Mouse (Mus musculus): ENCODE results near the gene Ankrd44. TPM values are rescaled to one million over a fixed set of nuclear protein-coding genes. Genes with fewer than 3 reads are reported as not detected.

The Ankrd44 gene
- polyA plus RNA-seq, 1 experiment = 73.9 TPM

DNA sequence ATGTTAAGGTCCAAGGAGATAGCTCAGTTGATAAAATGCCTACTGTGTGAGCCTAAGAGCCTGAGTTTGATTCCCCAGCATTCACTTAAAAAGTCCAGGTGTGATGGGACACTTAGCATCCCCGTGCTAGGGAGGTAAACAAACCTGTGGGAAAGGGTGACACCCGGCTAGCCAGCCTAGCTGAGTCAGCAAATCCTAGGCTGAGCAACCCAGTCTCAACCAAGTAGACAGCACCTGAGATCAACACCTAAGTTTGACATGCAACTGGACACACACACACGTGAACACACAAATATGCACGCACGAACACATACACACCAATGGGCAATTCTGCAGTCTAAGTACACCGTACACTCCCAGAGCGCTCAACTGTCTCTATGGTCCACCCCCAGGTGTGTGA is 69.7 kb downstream of the Ankrd44 start:
- H3K27ac ChIP-seq (ENCODE audit: insufficient read depth, low read depth, low read length) = no peak overlapping the region
- TF ChIP-seq CTCF (IDR thresholded peaks at IDR 0.05; ENCODE audit: low read depth, low read length) (no peak), POLR2A (IDR thresholded peaks at IDR 0.05; ENCODE audit: borderline replicate concordance, low read depth, low read length) (no peak)
- no peak overlapping the region for H3K4me3 ChIP-seq (ENCODE audit: insufficient read depth, low read length)
- H3K4me1 ChIP-seq (ENCODE audit: control insufficient read depth, insufficient read depth, low read length) = no peaks in the 10 kb centered on the region; the same call in 1 of the 2 replicates

DNA sequence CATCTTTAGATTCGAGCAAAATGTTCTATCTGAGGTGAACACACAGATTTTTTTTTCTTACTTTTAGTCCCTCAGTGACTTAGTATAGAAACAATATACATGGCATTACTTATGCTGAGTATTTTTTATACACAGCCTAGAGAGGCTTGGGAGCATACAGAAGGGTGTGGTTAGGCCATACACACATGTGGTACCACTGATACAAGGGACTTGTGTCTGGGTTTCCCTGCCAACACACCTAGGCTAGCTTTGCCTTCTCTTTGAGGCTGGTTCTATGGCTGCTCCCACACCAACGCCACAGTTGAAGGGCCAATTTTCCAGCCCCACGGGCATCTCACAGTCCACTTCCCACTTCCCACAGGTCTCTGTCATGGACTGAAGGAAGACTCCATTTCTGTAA is 70.2 kb downstream of the Ankrd44 start:
- Histone ChIP-seq H3K27ac (ENCODE audit: insufficient read depth, low read depth, low read length) (no peak overlapping the region), H3K4me3 (ENCODE audit: insufficient read depth, low read length) (no peak overlapping the region), H3K4me1 (ENCODE audit: control insufficient read depth, insufficient read depth, low read length) (no peaks in the 10 kb centered on the region; the same call in 1 of the 2 replicates)
- TF ChIP-seq CTCF (IDR thresholded peaks at IDR 0.05; ENCODE audit: low read depth, low read length) (no peak), POLR2A (IDR thresholded peaks at IDR 0.05; ENCODE audit: borderline replicate concordance, low read depth, low read length) (no peak)

DNA sequence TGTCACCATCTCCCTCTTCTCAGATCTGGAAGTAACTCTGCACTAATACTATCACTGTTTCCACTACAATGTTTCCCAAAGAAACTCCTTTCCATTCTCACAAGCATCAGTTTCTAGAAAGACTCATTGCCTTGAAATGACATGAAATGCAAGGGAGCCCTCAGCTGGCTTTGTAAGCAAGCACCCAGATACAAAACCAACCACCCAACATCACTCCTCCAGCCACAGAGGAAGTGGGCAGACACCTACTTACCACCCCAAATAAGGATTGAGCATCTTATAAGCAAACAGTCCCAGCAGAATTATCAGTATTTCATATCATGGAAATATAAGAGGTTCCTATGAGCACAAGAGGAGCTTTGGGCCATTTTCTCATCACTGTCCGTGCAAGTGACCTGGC is 71.8 kb downstream of the Ankrd44 start:
- Histone ChIP-seq H3K4me1 (ENCODE audit: control insufficient read depth, insufficient read depth, low read length) (no peaks in the 10 kb centered on the region), H3K27ac (ENCODE audit: insufficient read depth, low read depth, low read length) (no peak overlapping the region), H3K4me3 (ENCODE audit: insufficient read depth, low read length) (no peak overlapping the region)
- TF ChIP-seq CTCF (IDR thresholded peaks at IDR 0.05; ENCODE audit: low read depth, low read length) (no peak), POLR2A (IDR thresholded peaks at IDR 0.05; ENCODE audit: borderline replicate concordance, low read depth, low read length) (no peak)

DNA sequence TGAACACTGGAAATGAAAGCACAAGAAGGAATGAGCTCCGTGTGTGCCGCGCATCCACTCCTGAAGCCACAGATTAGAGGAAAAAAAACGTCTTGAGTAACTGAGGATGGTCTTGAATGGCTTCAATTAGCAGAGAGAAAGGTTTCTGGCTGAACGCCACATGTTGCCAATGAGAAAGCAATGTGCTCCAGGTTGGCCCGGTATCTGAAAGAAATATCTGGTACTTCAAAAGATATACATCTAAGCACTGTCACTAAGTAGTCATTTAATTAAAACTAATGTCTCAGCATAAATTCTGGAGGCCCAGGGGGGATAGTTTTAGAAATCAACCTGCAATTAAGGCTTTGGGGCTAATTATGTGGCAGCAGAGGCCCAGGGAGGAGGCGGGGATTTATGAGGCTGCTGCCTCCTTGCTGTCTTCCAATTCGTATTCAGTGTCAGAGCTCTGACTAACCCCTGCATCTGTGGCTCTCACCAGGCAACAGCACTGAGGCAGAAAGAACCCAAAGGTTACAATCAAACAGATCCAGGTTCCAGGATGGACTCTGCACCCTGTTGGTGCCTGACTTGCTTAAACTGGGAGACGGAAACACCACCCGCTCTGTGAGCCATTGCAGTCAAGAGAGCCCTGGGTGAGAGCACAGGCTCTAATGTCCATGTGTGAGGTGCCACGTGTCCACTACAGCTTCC is 72.7 kb downstream of the Ankrd44 start:
- Histone ChIP-seq H3K27ac (ENCODE audit: insufficient read depth, low read depth, low read length) (no peak overlapping the region), H3K4me3 (ENCODE audit: insufficient read depth, low read length) (no peak overlapping the region), H3K4me1 (ENCODE audit: control insufficient read depth, insufficient read depth, low read length) (no peaks in the 10 kb centered on the region)
- TF ChIP-seq POLR2A (IDR thresholded peaks at IDR 0.05; ENCODE audit: borderline replicate concordance, low read depth, low read length) (no peak), CTCF (IDR thresholded peaks at IDR 0.05; ENCODE audit: low read depth, low read length) (no peak)

DNA sequence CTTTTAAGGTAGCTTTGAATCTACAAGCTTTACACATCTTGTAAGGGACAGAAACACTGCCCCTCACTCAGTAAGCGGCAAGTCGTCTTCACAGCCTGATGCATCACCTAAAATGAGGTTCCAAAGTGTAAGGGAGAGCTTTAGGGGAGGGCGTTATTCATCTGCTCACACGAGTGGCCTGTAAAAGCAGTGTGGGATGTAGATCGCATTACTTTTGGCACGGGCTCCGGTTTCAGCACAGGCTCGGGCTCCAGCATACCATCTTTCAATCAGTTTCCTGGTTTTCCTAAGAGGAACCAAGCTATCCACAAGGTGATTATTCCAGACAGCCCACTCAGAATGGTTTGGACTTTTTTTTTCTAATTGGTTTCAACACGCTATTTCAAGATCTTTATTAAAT is 74.6 kb downstream of the Ankrd44 start:
- Histone ChIP-seq H3K4me1 (ENCODE audit: control insufficient read depth, insufficient read depth, low read length) (peaks cover 10% of the 10 kb centered on the region), H3K4me3 (ENCODE audit: insufficient read depth, low read length) (no peak overlapping the region), H3K27ac (ENCODE audit: insufficient read depth, low read depth, low read length) (no peak overlapping the region)
- no peak for TF ChIP-seq CTCF (IDR thresholded peaks at IDR 0.05; ENCODE audit: low read depth, low read length)
- no peak for TF ChIP-seq POLR2A (IDR thresholded peaks at IDR 0.05; ENCODE audit: borderline replicate concordance, low read depth, low read length)

GRCm38 (mm10) chr1:54850077-54850476 is 76.1 kb downstream of the Ankrd44 start:
- H3K4me1 ChIP-seq (ENCODE audit: control insufficient read depth, insufficient read depth, low read length) = peaks cover 17% of the 10 kb centered on the region
- TF ChIP-seq POLR2A (IDR thresholded peaks at IDR 0.05; ENCODE audit: borderline replicate concordance, low read depth, low read length) (no peak), CTCF (IDR thresholded peaks at IDR 0.05; ENCODE audit: low read depth, low read length) (no peak)
- H3K4me3 ChIP-seq (ENCODE audit: insufficient read depth, low read length) = no peak overlapping the region
- no peak overlapping the region for H3K27ac ChIP-seq (ENCODE audit: insufficient read depth, low read depth, low read length)

- no peak for TF ChIP-seq CTCF (IDR thresholded peaks at IDR 0.05; ENCODE audit: low read depth, low read length)
- TF ChIP-seq POLR2A (IDR thresholded peaks at IDR 0.05; ENCODE audit: borderline replicate concordance, low read depth, low read length) = no peak
- Histone ChIP-seq H3K27ac (ENCODE audit: insufficient read depth, low read depth, low read length) (no peak overlapping the region), H3K4me1 (ENCODE audit: control insufficient read depth, insufficient read depth, low read length) (peaks cover 31% of the 10 kb centered on the region)
Observed at GRCm38 (mm10) chr1:54847238-54847637, 78.9 kb downstream of the Ankrd44 start.

DNA sequence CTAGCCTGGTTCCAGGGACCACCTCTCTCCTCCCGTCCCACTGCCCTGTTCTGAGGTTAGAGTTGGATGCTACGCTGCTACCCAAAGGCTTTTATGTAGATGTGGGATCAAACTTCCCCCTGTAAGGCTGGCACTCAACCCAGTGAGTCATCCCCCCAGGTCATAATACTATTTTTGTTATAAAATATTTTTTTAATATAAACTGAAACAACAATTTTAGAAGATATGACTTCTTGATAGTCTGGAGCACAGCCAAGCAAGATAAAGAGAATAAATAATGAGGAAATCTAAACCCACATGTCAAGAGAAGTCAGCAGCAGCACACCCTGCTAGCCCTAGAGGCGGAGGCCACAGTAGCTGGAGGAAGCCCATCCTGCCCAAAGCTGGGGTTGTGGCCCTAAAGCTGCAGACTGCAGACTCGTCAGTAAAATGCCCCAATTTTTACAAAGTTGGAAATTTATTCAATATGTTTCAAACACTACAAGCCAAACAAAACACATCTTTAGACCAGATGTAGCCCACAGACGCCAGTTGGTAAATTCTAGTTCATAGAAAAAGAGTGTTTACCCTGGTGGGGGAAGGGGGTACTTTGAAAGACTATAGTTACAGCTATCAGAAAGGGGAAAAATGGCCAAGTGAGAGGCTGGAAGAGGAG is 79.7 kb downstream of the Ankrd44 start:
- no peak for TF ChIP-seq CTCF (IDR thresholded peaks at IDR 0.05; ENCODE audit: low read depth, low read length)
- H3K4me1 ChIP-seq (ENCODE audit: control insufficient read depth, insufficient read depth, low read length) = peaks cover 36% of the 10 kb centered on the region
- no peak overlapping the region for H3K4me3 ChIP-seq (ENCODE audit: insufficient read depth, low read length)
- H3K27ac ChIP-seq (ENCODE audit: insufficient read depth, low read depth, low read length) = no peak overlapping the region

More at GRCm38 (mm10) chr1:54847238-54847637, 78.9 kb downstream of the Ankrd44 start:
- no peak overlapping the region for H3K4me3 ChIP-seq (ENCODE audit: insufficient read depth, low read length)

DNA sequence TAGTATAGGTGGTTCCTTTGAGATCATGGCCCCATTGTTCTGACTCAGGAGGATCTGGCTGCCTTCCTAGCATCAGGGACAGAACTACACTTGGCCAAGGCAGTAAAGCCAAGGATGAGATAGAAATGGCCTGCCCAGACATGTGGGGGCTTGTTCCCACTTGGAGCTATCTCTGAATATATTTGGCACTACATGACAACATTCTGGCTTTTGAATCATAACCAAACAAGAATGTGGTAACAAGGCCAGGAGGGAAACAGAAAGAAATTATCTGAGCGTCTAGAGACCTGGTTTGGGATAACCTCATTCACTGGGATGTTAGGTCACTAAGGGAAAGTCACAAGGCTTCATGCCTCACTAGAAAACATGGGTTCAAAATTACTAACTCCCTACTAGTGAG is 81.8 kb downstream of the Ankrd44 start:
- Histone ChIP-seq H3K4me3 (ENCODE audit: insufficient read depth, low read length) (no peak overlapping the region), H3K4me1 (ENCODE audit: control insufficient read depth, insufficient read depth, low read length) (peaks cover 54% of the 10 kb centered on the region), H3K27ac (ENCODE audit: insufficient read depth, low read depth, low read length) (no peak overlapping the region)
- TF ChIP-seq POLR2A (IDR thresholded peaks at IDR 0.05; ENCODE audit: borderline replicate concordance, low read depth, low read length) (no peak), CTCF (IDR thresholded peaks at IDR 0.05; ENCODE audit: low read depth, low read length) (no peak)

DNA sequence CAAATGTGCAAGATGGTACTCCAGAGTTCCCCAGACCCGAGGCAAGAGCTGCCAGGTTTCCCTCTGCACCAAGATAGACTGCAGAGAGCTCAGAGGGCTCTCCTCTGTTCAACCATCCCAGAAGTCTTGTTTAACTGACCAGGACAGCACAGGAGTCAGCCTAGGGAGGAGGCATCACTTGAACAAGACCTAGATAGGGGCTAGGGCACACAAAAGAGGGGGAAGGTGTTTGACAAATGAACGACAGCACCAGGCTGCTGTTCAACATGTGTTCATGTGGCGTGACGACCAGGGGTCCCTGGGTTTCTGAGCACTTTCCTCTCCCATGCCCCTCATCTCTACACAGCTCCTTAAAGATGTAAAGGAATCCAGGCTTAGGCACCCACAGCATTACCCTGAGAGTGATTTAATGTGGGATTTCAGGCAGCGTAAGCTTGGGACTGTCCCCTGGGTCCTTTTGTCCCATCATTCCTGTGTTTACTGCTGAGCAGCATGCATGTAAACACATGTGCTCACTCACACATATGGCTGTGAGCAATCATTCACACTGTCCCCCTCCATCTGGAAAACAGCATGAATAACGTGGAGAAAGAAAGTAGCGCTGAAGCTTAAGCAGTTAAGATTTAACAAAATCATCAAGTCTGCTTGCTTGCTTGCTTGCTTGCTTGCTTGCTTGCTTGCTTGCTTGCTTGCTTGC is 83.3 kb downstream of the Ankrd44 start:
- TF ChIP-seq POLR2A (IDR thresholded peaks at IDR 0.05; ENCODE audit: borderline replicate concordance, low read depth, low read length) = no peak
- no peak for TF ChIP-seq CTCF (IDR thresholded peaks at IDR 0.05; ENCODE audit: low read depth, low read length)
- no peak overlapping the region for H3K4me3 ChIP-seq (ENCODE audit: insufficient read depth, low read length)
- peaks cover 64% of the 10 kb centered on the region for H3K4me1 ChIP-seq (ENCODE audit: control insufficient read depth, insufficient read depth, low read length)
- no peak overlapping the region for H3K27ac ChIP-seq (ENCODE audit: insufficient read depth, low read depth, low read length)

All from bone marrow macrophage, adult 2 months (primary cell).